Mouse (Mus musculus): ENCODE data around the gene Aif1l. TPM values are rescaled to one million over a fixed set of nuclear protein-coding genes. Genes with fewer than 3 reads are reported as not detected.
A peak's percentile ranks its signal among the peaks of the same experiment; 100 is the strongest.

Aif1l gene
- polyA plus RNA-seq, 1 experiment from 2014 or later, result 34.7 TPM

DNA sequence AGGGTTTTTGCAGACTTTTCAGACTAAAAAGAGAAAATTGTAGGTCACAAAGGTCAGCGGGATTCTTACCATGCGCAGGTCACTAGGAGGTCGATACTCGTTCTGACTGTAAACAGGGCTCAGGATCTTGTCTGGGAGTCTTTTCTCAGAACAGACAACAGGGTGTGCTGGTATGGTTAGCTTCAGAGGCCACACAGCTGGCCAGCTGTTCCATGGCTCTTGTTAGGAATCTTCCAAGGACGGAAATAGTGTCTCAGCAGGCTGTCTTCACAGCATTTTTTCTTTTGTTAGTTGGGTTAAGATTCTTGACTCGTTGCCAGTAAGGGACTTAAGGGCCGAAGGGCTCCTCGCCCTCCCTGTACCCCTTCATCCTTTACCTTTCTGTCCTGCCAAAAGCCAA is 16.9 kb downstream of the Aif1l start:
- Histone ChIP-seq H3K27ac (replicated peaks; ENCODE audit: low read depth, low read length) (no peak overlapping the region), H3K9me3 (ENCODE audit: control insufficient read depth, low read length) (no peaks in the 10 kb centered on the region), H3K4me3 (replicated peaks; ENCODE audit: low read depth, low read length) (no peak overlapping the region), H3K4me1 (ENCODE audit: control insufficient read depth, insufficient read depth, low read length) (no peaks in the 10 kb centered on the region), H3K4me2 (ENCODE audit: low read length) (no peak overlapping the region), H3K9ac (replicated peaks; ENCODE audit: low read length) (no peak overlapping the region), H3K36me3 (ENCODE audit: control insufficient read depth, insufficient read depth, low read length) (peaks cover 16% of the 10 kb centered on the region; the same call in 1 of the 2 replicates), H3K27me3 (ENCODE audit: control insufficient read depth, insufficient read depth, low read length) (no peaks in the 10 kb centered on the region)
- ATAC-seq (ENCODE audit: low FRiP score, low TSS enrichment) (no peak), DNase-seq (no peak)
- 85% methylated on average over 8 of the region's 8 CpGs for WGBS

DNA sequence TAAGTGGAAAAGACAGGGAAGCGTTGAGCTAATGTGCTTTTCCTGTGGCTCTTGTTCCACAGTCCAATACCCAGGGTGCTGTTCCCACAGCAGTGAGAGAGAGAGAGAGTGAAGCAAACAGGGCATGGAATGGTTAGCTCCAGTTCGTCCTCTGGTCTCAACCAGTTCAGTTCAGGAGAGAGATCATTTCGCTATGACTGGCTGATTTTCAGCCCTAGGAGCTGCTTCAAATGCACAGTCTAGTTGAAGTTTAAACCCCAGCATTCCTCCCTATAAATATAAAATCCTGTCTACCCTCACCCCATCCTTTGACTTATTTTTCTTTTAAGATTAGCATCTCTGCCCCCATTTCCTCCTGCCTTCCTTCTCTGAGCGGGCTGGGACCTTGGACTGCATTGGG is 22.6 kb downstream of the Aif1l start:
- Histone ChIP-seq H3K27me3 (ENCODE audit: control insufficient read depth, insufficient read depth, low read length) (no peaks in the 10 kb centered on the region), H3K36me3 (ENCODE audit: control insufficient read depth, insufficient read depth, low read length) (peaks cover 32% of the 10 kb centered on the region), H3K9ac (replicated peaks; ENCODE audit: low read length) (no peak overlapping the region), H3K9me3 (ENCODE audit: control insufficient read depth, low read length) (no peaks in the 10 kb centered on the region), H3K4me2 (ENCODE audit: low read length) (no peak overlapping the region), H3K4me1 (ENCODE audit: control insufficient read depth, insufficient read depth, low read length) (peaks cover 7% of the 10 kb centered on the region), H3K27ac (replicated peaks; ENCODE audit: low read depth, low read length) (no peak overlapping the region), H3K4me3 (replicated peaks; ENCODE audit: low read depth, low read length) (no peak overlapping the region)
- WGBS, result 90% methylated on average over 4 of the region's 4 CpGs
- DNase-seq (no peak), ATAC-seq (ENCODE audit: low FRiP score, low TSS enrichment) (no peak)

DNA sequence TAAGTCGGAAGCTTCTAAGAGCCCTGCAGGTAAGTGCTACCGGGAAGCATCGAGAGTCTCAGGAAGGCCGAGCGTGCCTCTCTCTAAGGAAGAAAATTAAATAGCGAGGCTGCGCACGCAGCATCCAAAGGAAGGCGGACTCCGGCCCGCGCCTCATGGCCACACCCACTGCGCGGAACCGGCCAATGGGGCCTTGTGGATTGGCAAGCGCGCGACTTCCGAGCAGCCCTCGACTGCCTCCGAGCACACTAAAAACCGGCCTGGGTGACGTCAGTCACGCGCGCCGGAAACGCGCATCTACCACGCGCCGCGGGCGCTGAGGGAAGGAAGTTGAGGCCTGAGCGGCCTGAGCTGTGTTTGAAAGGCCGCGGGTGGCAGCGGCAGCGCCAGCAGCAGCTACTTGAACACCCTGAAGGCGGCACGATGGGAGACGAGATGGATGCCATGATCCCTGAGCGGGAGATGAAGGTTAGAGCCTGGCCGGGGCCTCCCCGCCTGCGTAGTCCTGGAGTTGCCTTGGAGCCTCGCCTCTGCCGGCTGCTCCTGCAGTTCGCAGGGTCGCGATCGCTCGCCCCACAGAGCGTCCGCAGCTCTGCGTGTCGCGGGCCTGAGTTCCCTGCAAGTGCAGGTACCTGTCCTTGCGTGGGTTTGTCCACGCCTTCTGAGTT is 24.3 kb downstream of the Aif1l start, which contains the start of gene Nup214:
Nup214 (plus strand) TSS at position 296 of the 668 bp plus-strand sequence.
- no peaks in the 10 kb centered on the region for H3K9me3 ChIP-seq (ENCODE audit: control insufficient read depth, low read length)
- peaks cover 49% of the 10 kb centered on the region for H3K36me3 ChIP-seq (ENCODE audit: control insufficient read depth, insufficient read depth, low read length)
- peak; percentile 100 for ATAC-seq (ENCODE audit: low FRiP score, low TSS enrichment)
- H3K4me2 ChIP-seq (ENCODE audit: low read length), result peak within 1 kb of the TSS; percentile 93
- H3K27me3 ChIP-seq (ENCODE audit: control insufficient read depth, insufficient read depth, low read length), result no peaks in the 10 kb centered on the region
- H3K4me3 ChIP-seq (replicated peaks; ENCODE audit: low read depth, low read length), result peak within 1 kb of the TSS; percentile 92
- peaks cover 7% of the 10 kb centered on the region for H3K4me1 ChIP-seq (ENCODE audit: control insufficient read depth, insufficient read depth, low read length)
- peak within 1 kb of the TSS; percentile 79 for H3K27ac ChIP-seq (replicated peaks; ENCODE audit: low read depth, low read length)
- peak within 1 kb of the TSS; percentile 90 for H3K9ac ChIP-seq (replicated peaks; ENCODE audit: low read length)
- WGBS, result under 1% methylated on average over 60 of the region's 60 CpGs
- peak; percentile 100 for DNase-seq

DNA sequence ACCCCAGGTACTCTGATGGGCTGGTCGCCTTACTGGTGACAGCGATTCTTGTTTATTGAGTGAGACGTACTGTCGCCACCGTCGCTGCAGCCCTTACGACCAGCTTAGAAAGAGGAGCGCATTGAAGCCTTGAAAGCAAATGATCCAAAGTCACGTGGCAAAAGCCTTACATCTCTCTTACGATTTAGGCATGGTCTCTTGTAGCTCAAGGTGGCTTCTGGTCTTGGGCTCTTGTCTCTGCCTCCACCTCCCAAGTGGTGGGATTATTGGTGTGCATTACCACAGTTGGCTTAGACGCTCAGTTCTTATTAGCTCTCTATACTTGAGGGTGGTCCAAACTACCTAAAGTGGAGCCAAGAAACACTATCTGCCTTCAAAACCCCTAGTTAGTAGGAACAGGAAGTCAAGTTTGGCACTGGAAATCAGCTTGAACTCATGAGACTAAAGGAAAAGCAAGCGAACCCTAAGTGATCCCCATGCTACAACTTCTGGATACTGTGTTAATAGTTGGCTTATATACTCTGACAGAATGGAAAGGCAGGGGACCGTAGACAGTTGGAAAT is 25.0 kb downstream of the Aif1l start:
- no peaks in the 10 kb centered on the region for H3K27me3 ChIP-seq (ENCODE audit: control insufficient read depth, insufficient read depth, low read length)
- H3K4me1 ChIP-seq (ENCODE audit: control insufficient read depth, insufficient read depth, low read length), result peaks cover 7% of the 10 kb centered on the region
- 11% methylated on average over 13 of the region's 13 CpGs for WGBS
- H3K4me3 ChIP-seq (replicated peaks; ENCODE audit: low read depth, low read length), result peak overlapping the region; percentile 92
- DNase-seq (no peak), ATAC-seq (ENCODE audit: low FRiP score, low TSS enrichment) (no peak)
- peak overlapping the region; percentile 79; the same call in 1 of the 2 replicates for H3K27ac ChIP-seq (replicated peaks; ENCODE audit: low read depth, low read length)
- no peaks in the 10 kb centered on the region for H3K9me3 ChIP-seq (ENCODE audit: control insufficient read depth, low read length)
- peak overlapping the region; percentile 90 for H3K9ac ChIP-seq (replicated peaks; ENCODE audit: low read length)
- peaks cover 49% of the 10 kb centered on the region for H3K36me3 ChIP-seq (ENCODE audit: control insufficient read depth, insufficient read depth, low read length)
- peak overlapping the region; percentile 93 for H3K4me2 ChIP-seq (ENCODE audit: low read length)

DNA sequence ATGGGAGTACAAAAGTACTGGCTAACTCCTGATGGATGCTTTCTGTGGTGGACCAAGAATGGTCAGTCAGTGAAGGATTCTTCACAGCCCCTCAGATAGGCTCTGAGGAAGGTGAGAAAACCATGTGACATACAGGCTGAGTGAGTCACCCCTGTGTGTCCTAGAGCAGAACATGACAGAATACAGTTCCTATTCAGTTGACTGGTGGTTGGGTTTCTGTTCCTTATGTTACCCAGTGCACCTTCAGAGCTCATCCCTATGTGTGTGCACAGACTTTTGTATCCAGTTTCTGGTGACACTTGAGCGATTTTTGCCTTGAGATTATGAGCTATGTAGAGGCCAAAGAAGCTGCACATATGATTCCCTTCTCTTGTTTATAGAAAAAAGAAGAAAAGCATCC is 37.8 kb downstream of the Aif1l start:
- H3K4me1 ChIP-seq (ENCODE audit: control insufficient read depth, insufficient read depth, low read length), result no peaks in the 10 kb centered on the region
- WGBS, result 94% methylated on average over 1 of the region's 1 CpGs
- no peaks in the 10 kb centered on the region for H3K27me3 ChIP-seq (ENCODE audit: control insufficient read depth, insufficient read depth, low read length)
- H3K4me3 ChIP-seq (replicated peaks; ENCODE audit: low read depth, low read length), result no peak overlapping the region
- no peak for ATAC-seq (ENCODE audit: low FRiP score, low TSS enrichment)
- no peak overlapping the region for H3K4me2 ChIP-seq (ENCODE audit: low read length)
- no peaks in the 10 kb centered on the region for H3K9me3 ChIP-seq (ENCODE audit: control insufficient read depth, low read length)
- no peak for DNase-seq
- peaks cover 100% of the 10 kb centered on the region for H3K36me3 ChIP-seq (ENCODE audit: control insufficient read depth, insufficient read depth, low read length)
- no peak overlapping the region for H3K27ac ChIP-seq (replicated peaks; ENCODE audit: low read depth, low read length)
- no peak overlapping the region for H3K9ac ChIP-seq (replicated peaks; ENCODE audit: low read length)

DNA sequence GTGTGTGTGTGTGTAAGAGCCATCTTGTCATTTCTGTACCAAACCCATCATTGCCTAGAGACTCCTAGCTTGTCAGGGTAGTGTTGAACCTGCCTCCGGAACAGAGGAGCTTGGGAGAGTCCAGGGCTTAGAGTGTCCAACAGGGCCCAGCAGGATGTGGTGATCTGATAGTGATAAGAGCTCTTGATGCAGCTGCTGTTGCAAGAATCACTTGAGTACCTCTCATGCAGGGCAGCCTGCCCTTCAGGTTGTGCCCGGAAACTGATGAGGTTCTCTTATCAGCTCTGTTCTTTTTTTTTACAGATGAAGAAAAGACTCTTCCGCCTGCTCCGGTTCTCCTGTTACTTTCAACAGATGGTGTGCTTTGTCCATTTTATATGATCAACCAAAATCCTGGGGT is 41.0 kb downstream of the Aif1l start:
- Histone ChIP-seq H3K27me3 (ENCODE audit: control insufficient read depth, insufficient read depth, low read length) (no peaks in the 10 kb centered on the region), H3K36me3 (ENCODE audit: control insufficient read depth, insufficient read depth, low read length) (peaks cover 97% of the 10 kb centered on the region), H3K4me2 (ENCODE audit: low read length) (no peak overlapping the region), H3K27ac (replicated peaks; ENCODE audit: low read depth, low read length) (no peak overlapping the region), H3K9me3 (ENCODE audit: control insufficient read depth, low read length) (no peaks in the 10 kb centered on the region), H3K4me3 (replicated peaks; ENCODE audit: low read depth, low read length) (no peak overlapping the region), H3K9ac (replicated peaks; ENCODE audit: low read length) (no peak overlapping the region), H3K4me1 (ENCODE audit: control insufficient read depth, insufficient read depth, low read length) (no peaks in the 10 kb centered on the region)
- DNase-seq, result no peak
- no peak for ATAC-seq (ENCODE audit: low FRiP score, low TSS enrichment)
- 96% methylated on average over 4 of the region's 4 CpGs for WGBS

DNA sequence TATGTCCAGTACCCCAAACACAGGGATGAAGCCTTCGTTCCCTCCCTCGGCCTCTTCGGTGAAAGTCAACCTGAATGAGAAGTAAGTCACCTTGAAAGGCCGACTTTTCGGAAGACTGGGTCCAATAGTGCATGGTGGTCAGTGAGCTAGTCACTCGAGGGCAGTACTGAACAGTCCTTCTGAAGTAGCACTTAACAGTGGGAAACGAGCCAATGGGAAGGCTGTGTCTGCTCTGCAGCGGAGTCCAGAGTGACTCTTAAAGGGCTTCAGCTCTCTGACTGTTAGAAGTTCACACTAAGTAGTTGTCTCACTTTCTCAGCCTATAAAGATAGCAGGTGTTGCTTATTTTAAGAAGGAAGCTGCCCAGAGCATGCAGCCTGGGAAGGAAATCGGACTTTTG is 45.0 kb downstream of the Aif1l start:
- 92% methylated on average over 9 of the region's 9 CpGs for WGBS
- Histone ChIP-seq H3K9me3 (ENCODE audit: control insufficient read depth, low read length) (no peaks in the 10 kb centered on the region), H3K36me3 (ENCODE audit: control insufficient read depth, insufficient read depth, low read length) (peaks cover 91% of the 10 kb centered on the region), H3K4me2 (ENCODE audit: low read length) (no peak overlapping the region), H3K27ac (replicated peaks; ENCODE audit: low read depth, low read length) (no peak overlapping the region), H3K4me1 (ENCODE audit: control insufficient read depth, insufficient read depth, low read length) (no peaks in the 10 kb centered on the region), H3K4me3 (replicated peaks; ENCODE audit: low read depth, low read length) (no peak overlapping the region), H3K27me3 (ENCODE audit: control insufficient read depth, insufficient read depth, low read length) (no peaks in the 10 kb centered on the region), H3K9ac (replicated peaks; ENCODE audit: low read length) (no peak overlapping the region)
- no peak for DNase-seq
- ATAC-seq (ENCODE audit: low FRiP score, low TSS enrichment), result no peak

DNA sequence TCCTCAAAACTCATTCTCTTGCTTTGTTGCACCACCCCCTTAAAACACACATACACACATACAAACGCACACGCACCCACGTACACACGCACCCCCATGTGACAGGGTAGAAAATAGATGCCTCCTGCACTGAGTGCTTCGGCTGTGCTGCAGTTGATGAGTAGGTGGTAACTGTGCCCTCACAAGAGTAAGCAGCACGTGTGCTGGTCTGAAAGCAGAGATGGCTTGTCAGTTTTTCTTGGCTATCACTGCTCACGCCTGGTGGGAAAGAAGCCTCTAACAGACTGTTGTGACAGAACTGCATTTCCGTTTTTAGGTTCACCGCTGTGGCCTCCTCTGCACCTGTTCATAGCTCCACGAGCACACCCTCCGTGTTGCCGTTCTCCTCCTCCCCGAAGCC is 46.1 kb downstream of the Aif1l start:
- ATAC-seq (ENCODE audit: low FRiP score, low TSS enrichment) (no peak), DNase-seq (no peak)
- 97% methylated on average over 13 of the region's 13 CpGs for WGBS
- Histone ChIP-seq H3K9me3 (ENCODE audit: control insufficient read depth, low read length) (no peaks in the 10 kb centered on the region), H3K4me1 (ENCODE audit: control insufficient read depth, insufficient read depth, low read length) (no peaks in the 10 kb centered on the region), H3K27ac (replicated peaks; ENCODE audit: low read depth, low read length) (no peak overlapping the region), H3K4me3 (replicated peaks; ENCODE audit: low read depth, low read length) (no peak overlapping the region), H3K9ac (replicated peaks; ENCODE audit: low read length) (no peak overlapping the region), H3K27me3 (ENCODE audit: control insufficient read depth, insufficient read depth, low read length) (no peaks in the 10 kb centered on the region), H3K4me2 (ENCODE audit: low read length) (no peak overlapping the region), H3K36me3 (ENCODE audit: control insufficient read depth, insufficient read depth, low read length) (peaks cover 91% of the 10 kb centered on the region)

DNA sequence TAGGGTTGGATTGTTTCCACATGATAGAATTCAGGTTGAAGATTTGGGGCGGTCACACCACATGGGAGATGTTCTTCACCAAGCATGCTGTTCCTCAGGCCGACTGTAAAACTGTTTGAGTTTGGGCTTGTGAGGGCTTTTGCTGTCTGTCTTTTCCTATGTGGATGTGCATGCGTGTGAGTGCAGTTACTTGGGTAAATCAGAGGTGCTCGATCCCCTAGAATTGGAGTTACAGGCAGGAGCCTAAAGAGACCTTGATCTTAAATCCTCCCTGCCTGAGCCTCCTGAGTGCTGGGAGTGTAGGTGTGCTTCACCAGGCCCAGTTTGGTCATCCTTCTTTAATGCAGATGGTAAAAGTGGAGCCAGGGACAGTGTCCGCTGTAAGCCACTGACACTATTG is 47.6 kb downstream of the Aif1l start:
- Histone ChIP-seq H3K9ac (replicated peaks; ENCODE audit: low read length) (no peak overlapping the region), H3K4me3 (replicated peaks; ENCODE audit: low read depth, low read length) (no peak overlapping the region), H3K4me2 (ENCODE audit: low read length) (no peak overlapping the region), H3K27me3 (ENCODE audit: control insufficient read depth, insufficient read depth, low read length) (no peaks in the 10 kb centered on the region), H3K4me1 (ENCODE audit: control insufficient read depth, insufficient read depth, low read length) (no peaks in the 10 kb centered on the region), H3K36me3 (ENCODE audit: control insufficient read depth, insufficient read depth, low read length) (peaks cover 84% of the 10 kb centered on the region), H3K9me3 (ENCODE audit: control insufficient read depth, low read length) (no peaks in the 10 kb centered on the region), H3K27ac (replicated peaks; ENCODE audit: low read depth, low read length) (no peak overlapping the region)
- 94% methylated on average over 5 of the region's 5 CpGs for WGBS
- ATAC-seq (ENCODE audit: low FRiP score, low TSS enrichment) (no peak), DNase-seq (no peak)

All from midbrain, embryonic 14.5 days (tissue).